Mouse (Mus musculus): ENCODE measurements at regions not wholly inside any gene's neighbourhood (a gene's known extent, or its start where the extent isn't known, plus 50 kb on each side); places are given as distances from the start of the nearest gene placed in this dataset.

GRCm38 (mm10) chr14:12938638-12939293, 115.9 kb upstream of the Cadps start:
- ATAC-seq (ENCODE audit: insufficient number of reproducible peaks, low FRiP score, low TSS enrichment, low read depth): no peak
- Histone ChIP-seq H3K36me3 (no peaks in the 10 kb centered on the region), H3K4me2 (no peak overlapping the region), H3K9ac (no peak overlapping the region), H3K4me1 (no peaks in the 10 kb centered on the region), H3K27me3 (no peaks in the 10 kb centered on the region), H3K4me3 (no peak overlapping the region), H3K9me3 (no peaks in the 10 kb centered on the region), H3K27ac (no peak overlapping the region)
- WGBS: 65% methylated on average over 4 of the region's 4 CpGs

GRCm38 (mm10) chr14:12936343-12936742, 113.5 kb upstream of the Cadps start:
- Histone ChIP-seq H3K9me3 (no peaks in the 10 kb centered on the region), H3K9ac (no peak overlapping the region), H3K4me1 (no peaks in the 10 kb centered on the region), H3K4me3 (no peak overlapping the region), H3K27ac (no peak overlapping the region), H3K36me3 (no peaks in the 10 kb centered on the region), H3K27me3 (no peaks in the 10 kb centered on the region), H3K4me2 (no peak overlapping the region)
- ATAC-seq (ENCODE audit: insufficient number of reproducible peaks, low FRiP score, low TSS enrichment, low read depth): no peak
- WGBS: 88% methylated on average over 2 of the region's 2 CpGs

DNA sequence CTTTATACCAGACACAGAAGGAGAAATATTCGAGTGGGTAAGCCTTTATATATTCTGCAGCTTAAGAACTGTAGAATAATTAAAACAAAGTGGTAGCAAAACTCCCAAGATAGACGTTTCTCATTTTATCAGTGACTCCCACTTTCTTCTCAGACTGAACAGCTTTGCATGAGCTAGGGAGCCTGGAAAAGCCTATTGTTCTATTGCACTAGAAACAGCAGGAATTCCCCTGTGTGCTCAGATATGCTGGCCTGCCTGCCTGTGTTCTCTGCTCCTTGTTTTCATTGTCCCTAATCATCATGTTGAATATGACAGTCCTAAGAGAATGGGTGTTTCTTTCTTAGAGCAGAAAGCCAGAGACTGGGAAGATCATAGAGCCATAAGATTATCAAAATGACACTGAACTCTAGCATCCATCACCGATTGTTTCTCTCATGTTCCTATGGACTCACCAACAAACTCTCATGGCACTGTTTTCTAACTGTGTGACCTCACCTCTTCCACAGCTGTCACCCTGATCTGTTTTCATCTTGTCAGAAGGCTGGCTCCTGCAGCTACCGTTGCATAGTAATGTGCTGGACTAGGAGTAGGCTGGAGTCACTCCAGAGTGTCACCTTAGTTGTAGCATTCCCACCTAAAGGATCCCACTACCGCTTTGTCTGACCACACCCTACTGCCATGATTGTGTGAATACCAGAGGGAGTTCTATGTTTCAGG, 108.9 kb upstream of the Cadps start:
- WGBS: 58% methylated on average over 5 of the region's 5 CpGs
- Histone ChIP-seq H3K36me3 (no peaks in the 10 kb centered on the region), H3K4me2 (no peak overlapping the region), H3K4me3 (no peak overlapping the region), H3K4me1 (no peaks in the 10 kb centered on the region), H3K9me3 (no peaks in the 10 kb centered on the region), H3K9ac (no peak overlapping the region), H3K27me3 (no peaks in the 10 kb centered on the region), H3K27ac (no peak overlapping the region)
- no peak for ATAC-seq (ENCODE audit: insufficient number of reproducible peaks, low FRiP score, low TSS enrichment, low read depth)

- no peak overlapping the region for H3K27ac ChIP-seq
Measured at GRCm38 (mm10) chr14:12923617-12924016, 100.7 kb upstream of the Cadps start.

GRCm38 (mm10) chr14:12915431-12915830, 92.6 kb upstream of the Cadps start:
- Histone ChIP-seq H3K36me3 (no peaks in the 10 kb centered on the region), H3K27ac (no peak overlapping the region), H3K27me3 (no peaks in the 10 kb centered on the region), H3K9me3 (no peaks in the 10 kb centered on the region), H3K9ac (no peak overlapping the region), H3K4me3 (no peak overlapping the region), H3K4me2 (no peak overlapping the region), H3K4me1 (no peaks in the 10 kb centered on the region)
- no peak for ATAC-seq (ENCODE audit: insufficient number of reproducible peaks, low FRiP score, low TSS enrichment, low read depth)
- WGBS: 75% methylated on average over 2 of the region's 2 CpGs

More at GRCm38 (mm10) chr14:12923617-12924016, 100.7 kb upstream of the Cadps start:
- Histone ChIP-seq H3K27me3 (no peaks in the 10 kb centered on the region), H3K4me2 (no peak overlapping the region), H3K9me3 (no peaks in the 10 kb centered on the region), H3K9ac (no peak overlapping the region), H3K4me3 (no peak overlapping the region), H3K36me3 (no peaks in the 10 kb centered on the region), H3K4me1 (no peaks in the 10 kb centered on the region)
- no peak for ATAC-seq (ENCODE audit: insufficient number of reproducible peaks, low FRiP score, low TSS enrichment, low read depth)

GRCm38 (mm10) chr14:12913956-12914355, 91.1 kb upstream of the Cadps start:
- no peak overlapping the region for H3K4me2 ChIP-seq
- no peaks in the 10 kb centered on the region for H3K4me1 ChIP-seq
- no peaks in the 10 kb centered on the region for H3K36me3 ChIP-seq
- no peaks in the 10 kb centered on the region for H3K9me3 ChIP-seq
- no peak overlapping the region for H3K27ac ChIP-seq
- no peak overlapping the region for H3K9ac ChIP-seq
- WGBS: 69% methylated on average over 2 of the region's 2 CpGs
- H3K27me3 ChIP-seq: no peaks in the 10 kb centered on the region
- no peak overlapping the region for H3K4me3 ChIP-seq
- no peak for ATAC-seq (ENCODE audit: insufficient number of reproducible peaks, low FRiP score, low TSS enrichment, low read depth)

- ATAC-seq (ENCODE audit: insufficient number of reproducible peaks, low FRiP score, low TSS enrichment, low read depth): no peak
- Histone ChIP-seq H3K36me3 (no peaks in the 10 kb centered on the region), H3K4me3 (no peak overlapping the region), H3K9me3 (no peaks in the 10 kb centered on the region), H3K4me2 (no peak overlapping the region), H3K27ac (no peak overlapping the region), H3K4me1 (no peaks in the 10 kb centered on the region), H3K9ac (no peak overlapping the region), H3K27me3 (no peaks in the 10 kb centered on the region)
- 83% methylated on average over 3 of the region's 3 CpGs for WGBS
Measured at GRCm38 (mm10) chr14:12913421-12913820, 90.5 kb upstream of the Cadps start.

- Histone ChIP-seq H3K4me2 (no peak overlapping the region), H3K27ac (no peak overlapping the region), H3K4me3 (no peak overlapping the region), H3K9ac (no peak overlapping the region), H3K36me3 (no peaks in the 10 kb centered on the region), H3K27me3 (no peaks in the 10 kb centered on the region), H3K4me1 (no peaks in the 10 kb centered on the region), H3K9me3 (no peaks in the 10 kb centered on the region)
- no peak for ATAC-seq (ENCODE audit: insufficient number of reproducible peaks, low FRiP score, low TSS enrichment, low read depth)
Measured at GRCm38 (mm10) chr14:12877337-12877662, 54.4 kb upstream of the Cadps start.

- Histone ChIP-seq H3K27me3 (no peaks in the 10 kb centered on the region), H3K9me3 (no peaks in the 10 kb centered on the region), H3K27ac (no peak overlapping the region), H3K4me2 (no peak overlapping the region), H3K4me3 (no peak overlapping the region), H3K36me3 (no peaks in the 10 kb centered on the region), H3K4me1 (no peaks in the 10 kb centered on the region), H3K9ac (no peak overlapping the region)
- ATAC-seq (ENCODE audit: insufficient number of reproducible peaks, low FRiP score, low TSS enrichment, low read depth): no peak
- WGBS: 66% methylated on average over 10 of the region's 10 CpGs
Measured at GRCm38 (mm10) chr14:12876417-12877336, 53.8 kb upstream of the Cadps start.
